Mouse (Mus musculus) neural tube, embryonic 15.5 days (tissue): ENCODE measurements at regions not wholly inside any gene's neighbourhood (a gene's known extent, or its start where the extent isn't known, plus 50 kb on each side); places are given as distances from the start of the nearest gene placed in this dataset.
A peak's percentile ranks its signal among the peaks of the same experiment; 100 is the strongest.

Experiments used
- ATAC-seq: fragments of 200-750 bp; cut with Nextera tagmentation; 2 replicates; pipeline ENCODE4 v1.8.0; 2017; ENCODE audit warnings: mild to moderate bottlenecking, moderate TSS enrichment, moderate library complexity; ENCODE audit not compliant: low FRiP score
- H3K27ac ChIP-seq: fragments of 300-500 bp; sonication (generic); replicated peaks from 2 replicates; pipeline ENCODE4 v1.5.1; 2015; ENCODE audit warnings: mild to moderate bottlenecking, inconsistent platforms
- H3K27me3 ChIP-seq: fragments of 300-500 bp; sonication (generic); replicated peaks from 2 replicates; pipeline ENCODE4 v1.6.1; 2015; ENCODE audit warnings: inconsistent platforms
- H3K36me3 ChIP-seq: fragments of 300-500 bp; sonication (generic); 2 replicates; pipeline ENCODE4 v1.6.1; 2015; ENCODE audit warnings: inconsistent platforms
- H3K4me1 ChIP-seq: fragments of 300-500 bp; sonication (generic); 2 replicates; pipeline ENCODE4 v1.6.1; 2015; ENCODE audit warnings: inconsistent platforms
- H3K4me2 ChIP-seq: fragments of 300-500 bp; sonication (generic); 2 replicates; pipeline ENCODE4 v1.6.1; 2015; ENCODE audit warnings: inconsistent platforms, mild to moderate bottlenecking, moderate library complexity
- H3K4me3 ChIP-seq: fragments of 300-500 bp; sonication (generic); replicated peaks from 2 replicates; pipeline ENCODE4 v1.5.1; 2015; ENCODE audit warnings: mild to moderate bottlenecking, inconsistent platforms
- H3K9ac ChIP-seq: fragments of 300-500 bp; sonication (generic); replicated peaks from 2 replicates; pipeline ENCODE4 v1.6.1; 2015; ENCODE audit warnings: mild to moderate bottlenecking, inconsistent platforms
- H3K9me3 ChIP-seq: fragments of 300-500 bp; sonication (generic); replicated peaks from 2 replicates; pipeline ENCODE4 v1.6.1; 2016; ENCODE audit warnings: inconsistent platforms
- WGBS: fragments of 180-500 bp; shearing (Covaris S2); methylation state at CpG from one replicate; pipeline ENCODE4 v1.1.7; 2015; ENCODE audit warnings: mixed read lengths; 5-methylcytosine and 5-hydroxymethylcytosine counted together

DNA sequence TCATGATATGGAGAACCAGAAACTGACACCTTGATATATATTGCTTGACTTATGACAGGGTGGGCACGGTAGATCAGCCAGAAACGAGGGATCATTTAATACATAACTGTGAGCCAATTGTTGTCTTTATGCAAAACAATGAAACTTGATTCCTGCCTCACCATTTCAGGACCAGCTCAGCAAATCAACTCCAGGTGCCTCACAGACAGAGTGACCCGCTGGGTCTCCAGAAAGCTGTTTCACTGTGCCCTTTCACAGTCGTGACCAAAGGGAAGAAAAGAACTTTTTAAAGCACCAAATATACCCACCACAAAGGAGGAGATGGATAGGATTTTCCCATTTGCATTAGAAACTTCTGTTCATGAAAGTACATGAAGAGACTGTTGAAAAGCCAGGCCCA lies 443.0 kb upstream of the Mki67 start:
- Histone ChIP-seq H3K4me2 (no peak overlapping the region), H3K4me3 (no peak overlapping the region), H3K9ac (no peak overlapping the region), H3K27me3 (no peaks in the 10 kb centered on the region), H3K4me1 (no peaks in the 10 kb centered on the region), H3K9me3 (no peaks in the 10 kb centered on the region), H3K36me3 (no peaks in the 10 kb centered on the region), H3K27ac (no peak overlapping the region)
- ATAC-seq: no peak
- 40% methylated on average over 4 of the region's 4 CpGs for WGBS

DNA sequence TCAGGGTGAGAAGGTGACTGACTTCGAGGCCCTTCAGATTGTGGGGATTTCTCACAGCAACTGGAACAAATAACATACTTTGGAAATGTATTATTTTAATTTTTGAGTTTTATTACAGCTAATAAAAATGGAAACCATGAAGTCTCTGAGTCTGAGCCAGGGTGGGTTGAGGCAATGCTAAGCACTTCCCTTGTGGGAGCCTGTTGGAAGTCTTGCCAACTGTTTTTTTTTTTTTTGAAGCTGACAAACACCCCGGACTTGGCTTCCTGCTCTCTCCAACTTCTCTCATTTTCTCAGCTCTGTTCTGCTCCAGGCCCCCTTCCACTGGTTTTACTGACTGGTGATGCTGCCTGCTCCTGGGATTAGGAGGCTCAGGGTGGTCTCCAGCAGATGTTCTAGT lies 445.4 kb upstream of the Mki67 start:
- H3K36me3 ChIP-seq: no peaks in the 10 kb centered on the region
- H3K9ac ChIP-seq: no peak overlapping the region
- no peaks in the 10 kb centered on the region for H3K27me3 ChIP-seq
- no peaks in the 10 kb centered on the region for H3K9me3 ChIP-seq
- no peak overlapping the region for H3K4me2 ChIP-seq
- WGBS: 78% methylated on average over 2 of the region's 2 CpGs
- no peak for ATAC-seq
- H3K4me3 ChIP-seq: no peak overlapping the region
- no peaks in the 10 kb centered on the region for H3K4me1 ChIP-seq
- H3K27ac ChIP-seq: no peak overlapping the region

- no peaks in the 10 kb centered on the region for H3K4me1 ChIP-seq
- ATAC-seq: no peak
- 91% methylated on average over 5 of the region's 5 CpGs for WGBS
- no peak overlapping the region for H3K4me3 ChIP-seq
- no peaks in the 10 kb centered on the region for H3K9me3 ChIP-seq
- H3K27ac ChIP-seq: no peak overlapping the region
- H3K9ac ChIP-seq: no peak overlapping the region
- H3K36me3 ChIP-seq: no peaks in the 10 kb centered on the region
- no peak overlapping the region for H3K4me2 ChIP-seq
- no peaks in the 10 kb centered on the region for H3K27me3 ChIP-seq
Measured at GRCm38 (mm10) chr7:136164834-136165233, 448.7 kb upstream of the Mki67 start.

GRCm38 (mm10) chr7:136169261-136169660 lies 453.1 kb upstream of the Mki67 start:
- Histone ChIP-seq H3K4me1 (no peaks in the 10 kb centered on the region), H3K9ac (no peak overlapping the region), H3K9me3 (no peaks in the 10 kb centered on the region), H3K36me3 (no peaks in the 10 kb centered on the region), H3K4me2 (no peak overlapping the region), H3K27me3 (no peaks in the 10 kb centered on the region), H3K4me3 (no peak overlapping the region), H3K27ac (no peak overlapping the region)
- no peak for ATAC-seq
- 53% methylated on average over 4 of the region's 4 CpGs for WGBS

GRCm38 (mm10) chr7:136176373-136176772 lies 460.2 kb upstream of the Mki67 start:
- Histone ChIP-seq H3K36me3 (no peaks in the 10 kb centered on the region), H3K27ac (no peak overlapping the region), H3K9ac (no peak overlapping the region), H3K4me1 (peaks cover 6% of the 10 kb centered on the region; the same call in 1 of the 2 replicates), H3K27me3 (no peaks in the 10 kb centered on the region), H3K4me2 (no peak overlapping the region), H3K4me3 (no peak overlapping the region), H3K9me3 (no peaks in the 10 kb centered on the region)
- ATAC-seq: no peak

DNA sequence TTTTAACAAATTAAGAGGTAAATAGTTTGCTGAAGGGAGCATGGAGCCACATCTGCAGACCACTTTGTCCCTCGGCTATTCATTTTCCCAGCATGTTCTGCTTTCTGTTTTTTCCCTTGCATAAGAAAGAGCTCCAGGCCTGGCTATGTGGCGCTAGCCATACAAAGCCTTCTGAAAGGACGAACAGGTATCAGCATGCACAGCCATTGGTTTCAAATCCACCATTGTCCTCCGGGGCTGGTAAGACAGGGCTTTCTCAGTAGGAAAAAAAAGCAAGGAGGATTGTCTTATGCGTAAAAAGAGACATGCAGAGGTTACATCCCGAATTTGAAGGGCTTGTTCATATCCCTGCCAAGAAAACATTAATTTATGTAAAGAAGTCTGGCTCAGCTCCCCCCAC lies 464.8 kb upstream of the Mki67 start:
- WGBS: 55% methylated on average over 6 of the region's 6 CpGs

DNA sequence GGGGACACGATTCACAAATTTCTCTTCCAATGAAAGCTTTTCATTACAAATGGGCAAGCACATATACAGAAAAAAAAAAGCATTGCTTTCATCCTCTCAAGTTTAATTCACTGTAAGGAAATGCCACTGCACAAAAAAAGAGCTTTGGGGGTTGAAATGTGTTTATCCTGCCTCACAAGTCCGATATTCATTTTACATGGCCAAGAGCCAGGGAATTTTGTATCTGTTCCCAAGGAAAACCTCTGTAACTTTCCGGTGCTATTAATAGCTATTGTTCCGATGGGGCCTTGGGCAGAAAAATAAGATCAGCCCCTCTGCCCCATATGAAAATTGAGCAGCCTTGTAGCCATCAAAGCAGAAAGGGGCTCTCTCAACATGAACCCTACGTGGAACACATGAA lies 465.9 kb upstream of the Mki67 start:
- WGBS: 78% methylated on average over 5 of the region's 5 CpGs
- Histone ChIP-seq H3K4me2 (no peak overlapping the region), H3K4me1 (peaks cover 10% of the 10 kb centered on the region; the same call in 1 of the 2 replicates), H3K27ac (no peak overlapping the region), H3K4me3 (no peak overlapping the region), H3K27me3 (no peaks in the 10 kb centered on the region), H3K9me3 (no peaks in the 10 kb centered on the region), H3K9ac (no peak overlapping the region), H3K36me3 (no peaks in the 10 kb centered on the region)
- ATAC-seq: no peak

More for the DNA sequence above, 464.8 kb upstream of the Mki67 start:
- Histone ChIP-seq H3K9me3 (no peaks in the 10 kb centered on the region), H3K27me3 (no peaks in the 10 kb centered on the region), H3K27ac (peak overlapping the region; percentile 33; the same call in 1 of the 2 replicates), H3K36me3 (no peaks in the 10 kb centered on the region), H3K9ac (no peak overlapping the region), H3K4me1 (peaks cover 10% of the 10 kb centered on the region; the same call in 1 of the 2 replicates), H3K4me3 (no peak overlapping the region), H3K4me2 (no peak overlapping the region)
- ATAC-seq: no peak

GRCm38 (mm10) chr7:136196424-136197160 lies 480.4 kb upstream of the Mki67 start:
- WGBS: 33% methylated on average over 17 of the region's 17 CpGs
- no peak overlapping the region for H3K4me3 ChIP-seq
- ATAC-seq: no peak
- no peaks in the 10 kb centered on the region for H3K27me3 ChIP-seq
- H3K4me2 ChIP-seq: peak overlapping the region; percentile 31
- H3K27ac ChIP-seq: no peak overlapping the region
- H3K36me3 ChIP-seq: no peaks in the 10 kb centered on the region
- peaks cover 12% of the 10 kb centered on the region for H3K4me1 ChIP-seq
- no peak overlapping the region for H3K9ac ChIP-seq
- no peaks in the 10 kb centered on the region for H3K9me3 ChIP-seq

DNA sequence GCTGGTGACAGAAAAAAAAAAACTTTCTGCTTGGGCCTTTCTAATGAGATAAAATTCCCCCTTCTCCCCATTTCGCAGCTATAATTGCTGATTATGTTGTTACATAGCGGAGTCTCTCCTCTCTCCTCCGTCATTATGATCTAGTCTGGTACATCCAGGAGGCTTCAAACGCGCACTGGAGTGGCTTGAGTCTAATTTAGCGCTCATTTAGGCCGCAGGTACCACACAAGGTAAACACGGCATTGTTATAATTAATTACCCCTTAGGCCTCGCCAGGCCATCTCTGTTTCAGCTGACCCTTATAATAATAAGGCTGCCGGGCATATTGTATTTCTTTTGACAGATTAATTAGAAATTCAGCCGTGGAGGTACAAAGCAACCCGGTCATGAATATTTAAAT lies 492.7 kb upstream of the Mki67 start:
- Histone ChIP-seq H3K27ac (no peak overlapping the region; the same call in 1 of the 2 replicates), H3K36me3 (no peaks in the 10 kb centered on the region), H3K9ac (no peak overlapping the region), H3K4me1 (peaks cover 26% of the 10 kb centered on the region), H3K4me2 (no peak overlapping the region), H3K27me3 (no peaks in the 10 kb centered on the region), H3K4me3 (no peak overlapping the region), H3K9me3 (no peaks in the 10 kb centered on the region)
- ATAC-seq: peak; percentile 78
- WGBS: 42% methylated on average over 12 of the region's 12 CpGs

DNA sequence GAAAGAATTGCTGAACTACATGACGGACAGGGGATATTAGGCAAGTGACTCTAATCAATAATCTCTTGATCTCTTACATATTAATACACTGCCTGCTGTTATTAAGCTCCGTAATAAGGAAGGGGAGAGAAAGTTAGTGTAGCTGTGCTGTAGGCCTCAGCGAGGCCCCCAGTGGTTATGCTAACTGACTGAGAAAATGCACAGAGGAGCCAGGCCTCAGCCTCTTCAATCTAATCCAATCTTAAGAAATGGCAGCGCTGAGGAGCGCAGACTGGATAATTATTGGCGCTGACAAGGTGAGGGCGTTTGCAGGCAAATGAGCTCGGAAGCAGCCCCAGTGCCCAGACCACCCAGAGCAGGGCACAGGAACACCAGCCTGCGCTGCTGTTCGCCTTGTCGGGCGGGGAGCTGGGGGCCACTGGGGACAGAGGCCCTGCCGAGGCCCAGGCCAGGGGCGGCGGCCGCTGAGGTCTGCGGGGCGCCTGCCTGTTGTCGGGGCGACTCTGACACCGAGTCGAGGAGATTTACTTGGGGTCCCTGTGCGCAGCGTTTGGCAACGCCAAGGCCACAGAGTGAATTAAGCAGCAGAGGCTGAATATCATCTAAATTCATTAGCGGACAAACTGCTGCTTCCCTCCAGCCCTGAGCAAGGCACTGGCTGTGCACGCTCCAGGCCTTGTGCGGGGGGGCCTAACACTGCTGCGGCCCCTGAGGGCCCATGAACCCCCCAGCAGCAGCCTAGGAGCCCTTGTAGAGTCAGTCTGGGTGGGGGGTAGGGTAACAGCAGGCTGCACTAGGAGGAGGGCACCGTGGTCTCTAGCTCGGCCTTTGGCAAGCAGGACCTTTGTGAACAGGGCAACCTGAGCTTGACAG lies 493.4 kb upstream of the Mki67 start:
- no peaks in the 10 kb centered on the region for H3K9me3 ChIP-seq
- H3K4me3 ChIP-seq: no peak overlapping the region
- peak overlapping the region; percentile 11; the same call in 1 of the 2 replicates for H3K9ac ChIP-seq
- ATAC-seq: peak; percentile 76
- H3K4me2 ChIP-seq: peak overlapping the region; percentile 43
- H3K4me1 ChIP-seq: peaks cover 32% of the 10 kb centered on the region
- WGBS: 13% methylated on average over 31 of the region's 31 CpGs
- peak overlapping the region; percentile 71 for H3K27ac ChIP-seq
- H3K36me3 ChIP-seq: no peaks in the 10 kb centered on the region
- H3K27me3 ChIP-seq: no peaks in the 10 kb centered on the region

GRCm38 (mm10) chr7:136212492-136212891 lies 496.3 kb upstream of the Mki67 start:
- H3K4me1 ChIP-seq: peaks cover 34% of the 10 kb centered on the region
- ATAC-seq: no peak
- 0 out of 2 replicates have a peak, but pooled peaks cover 4% of the 10 kb centered on the region for H3K27me3 ChIP-seq
- H3K9me3 ChIP-seq: no peaks in the 10 kb centered on the region
- 56% methylated on average over 8 of the region's 8 CpGs for WGBS
- no peak overlapping the region for H3K4me3 ChIP-seq
- no peak overlapping the region for H3K4me2 ChIP-seq
- H3K36me3 ChIP-seq: no peaks in the 10 kb centered on the region
- H3K9ac ChIP-seq: no peak overlapping the region
- H3K27ac ChIP-seq: no peak overlapping the region
